Mouse (Mus musculus) macrophage (primary cell): ENCODE results near the gene Spred2. TPM values are rescaled to one million over a fixed set of nuclear protein-coding genes. Genes with fewer than 3 reads are reported as not detected.

ENCODE experiments used
- H3K27ac ChIP-seq: fragments of 350-480 bp; formaldehyde crosslinking; 2 replicates; pipeline ENCODE4 v1.9.0; 2021
- H3K36me3 ChIP-seq: fragments of 350-480 bp; formaldehyde crosslinking; 2 replicates; pipeline ENCODE4 v1.9.0; 2021; ENCODE audit errors: inconsistent target
- H3K4me3 ChIP-seq: fragments of 350-480 bp; formaldehyde crosslinking; 2 replicates; pipeline ENCODE4 v1.9.0; 2021; ENCODE audit errors: inconsistent target
- H3K79me2 ChIP-seq: fragments of 350-480 bp; formaldehyde crosslinking; 2 replicates; pipeline ENCODE4 v1.9.0; 2021; ENCODE audit errors: inconsistent target
- WGBS: methylation state at CpG from one replicate; pipeline ENCODE4 v1.1.7; 2026; ENCODE audit warnings: inconsistent platforms; ENCODE audit not compliant: missing documents; 5-methylcytosine and 5-hydroxymethylcytosine counted together
- polyA plus RNA-seq: library from polyadenylated mRNA; stranded (reverse); fragments of 250-400 nt; gene quantifications from 3 replicates; pipeline ENCODE4 v1.2.4, GENCODE M21; 2018; ENCODE audit warnings: inconsistent platforms

Gene Spred2
- polyA plus RNA-seq, 1 experiment from 2014 or later = 4.4 TPM

DNA sequence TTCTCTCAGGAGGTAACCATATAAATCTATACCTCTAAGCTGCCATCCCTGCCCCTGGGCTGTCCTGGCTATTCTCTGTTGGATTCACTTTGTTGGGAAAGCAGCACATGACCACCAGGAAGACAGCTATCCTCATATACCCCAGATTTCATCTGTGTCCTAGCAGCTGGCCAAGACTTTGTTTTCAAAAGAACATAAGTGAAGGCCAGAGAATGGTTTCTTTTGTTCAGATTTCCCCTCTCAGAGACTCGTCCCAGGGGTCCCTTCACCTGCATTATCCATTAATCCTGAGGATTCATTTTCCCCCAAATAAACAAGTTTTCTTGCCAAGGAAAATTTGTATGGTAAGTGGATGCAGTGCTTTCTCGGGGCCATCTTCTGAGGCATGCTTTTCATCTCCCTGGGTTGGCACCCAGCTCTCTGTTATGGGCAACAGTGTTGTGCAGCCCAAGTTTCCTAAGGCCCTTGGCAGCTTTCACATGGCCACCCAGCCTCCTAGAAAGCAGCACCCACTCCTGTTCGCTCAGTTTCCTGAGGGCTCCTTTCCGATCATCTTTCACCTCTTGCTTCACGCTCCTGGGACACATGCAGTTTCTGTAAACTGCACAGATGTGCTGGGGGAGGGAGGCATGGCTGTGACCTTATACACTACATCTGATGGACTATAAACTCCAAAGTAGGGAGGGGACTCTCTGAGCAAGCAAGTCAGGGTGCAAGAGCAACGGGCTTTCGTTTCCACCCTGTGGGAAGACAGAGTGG lies 49.0 kb downstream of the Spred2 start:
- Histone ChIP-seq H3K27ac (no peak overlapping the region), H3K4me3 (no peak overlapping the region), H3K79me2 (peaks cover 88% of the 10 kb centered on the region), H3K36me3 (no peaks in the 10 kb centered on the region)
- 98% methylated on average over 7 of the region's 7 CpGs for WGBS

- no peak overlapping the region for H3K4me3 ChIP-seq
- 93% methylated on average over 2 of the region's 2 CpGs for WGBS
- no peak overlapping the region for H3K27ac ChIP-seq
- H3K79me2 ChIP-seq = peaks cover 84% of the 10 kb centered on the region
- H3K36me3 ChIP-seq = no peaks in the 10 kb centered on the region
Observed at GRCm38 (mm10) chr11:19976032-19976431, 51.9 kb downstream of the Spred2 start.

DNA sequence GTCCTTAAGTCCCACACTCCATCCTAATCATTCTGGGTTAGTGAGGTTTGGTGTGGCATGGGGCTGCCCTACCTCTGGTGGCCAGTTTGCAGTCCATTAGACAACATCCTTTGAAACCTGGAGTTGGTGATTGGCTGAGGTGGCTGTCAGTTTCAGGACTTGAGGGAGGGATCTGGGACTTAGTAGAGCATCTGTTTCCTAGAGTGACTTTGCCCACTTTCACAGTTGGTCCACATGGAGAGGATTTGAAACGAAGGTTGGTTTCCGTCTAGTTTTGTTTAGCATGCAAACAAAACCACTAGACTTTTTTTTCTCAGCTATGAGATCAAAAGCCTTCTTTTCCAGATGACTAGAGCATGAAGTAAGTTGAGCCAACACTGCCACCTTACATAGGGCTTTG lies 53.5 kb downstream of the Spred2 start:
- H3K36me3 ChIP-seq = no peaks in the 10 kb centered on the region
- 67% methylated on average over 2 of the region's 2 CpGs for WGBS
- no peak overlapping the region for H3K27ac ChIP-seq
- peaks cover 96% of the 10 kb centered on the region for H3K79me2 ChIP-seq
- H3K4me3 ChIP-seq = no peak overlapping the region

GRCm38 (mm10) chr11:19979338-19979737 lies 55.2 kb downstream of the Spred2 start:
- peaks cover 95% of the 10 kb centered on the region for H3K79me2 ChIP-seq
- H3K27ac ChIP-seq = peak overlapping the region; percentile 62
- H3K4me3 ChIP-seq = peak overlapping the region; percentile 7; the same call in 1 of the 2 replicates
- H3K36me3 ChIP-seq = no peaks in the 10 kb centered on the region
- WGBS = 8% methylated on average over 14 of the region's 14 CpGs

DNA sequence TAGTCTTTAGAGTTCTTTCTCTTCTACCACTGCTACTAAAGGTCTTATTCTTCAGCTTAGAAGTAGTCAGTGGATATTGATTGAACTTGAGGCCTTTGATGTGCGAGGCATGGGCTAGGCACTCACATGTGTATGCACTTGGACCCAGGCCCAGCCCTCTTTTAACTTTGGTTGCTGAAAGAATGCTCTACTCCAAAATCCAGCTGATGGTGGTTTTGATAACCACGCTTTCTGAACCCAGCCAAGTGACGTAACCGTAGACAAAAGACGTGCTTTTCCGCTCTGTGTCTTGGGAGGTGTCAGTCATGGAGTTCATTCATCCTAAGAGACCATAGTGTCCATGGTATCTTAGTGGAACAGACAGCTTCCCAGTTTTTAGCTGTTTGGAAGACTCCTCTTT lies 57.9 kb downstream of the Spred2 start:
- H3K4me3 ChIP-seq = no peak overlapping the region
- peaks cover 95% of the 10 kb centered on the region for H3K79me2 ChIP-seq
- WGBS = 80% methylated on average over 6 of the region's 6 CpGs
- no peak overlapping the region for H3K27ac ChIP-seq
- H3K36me3 ChIP-seq = no peaks in the 10 kb centered on the region

DNA sequence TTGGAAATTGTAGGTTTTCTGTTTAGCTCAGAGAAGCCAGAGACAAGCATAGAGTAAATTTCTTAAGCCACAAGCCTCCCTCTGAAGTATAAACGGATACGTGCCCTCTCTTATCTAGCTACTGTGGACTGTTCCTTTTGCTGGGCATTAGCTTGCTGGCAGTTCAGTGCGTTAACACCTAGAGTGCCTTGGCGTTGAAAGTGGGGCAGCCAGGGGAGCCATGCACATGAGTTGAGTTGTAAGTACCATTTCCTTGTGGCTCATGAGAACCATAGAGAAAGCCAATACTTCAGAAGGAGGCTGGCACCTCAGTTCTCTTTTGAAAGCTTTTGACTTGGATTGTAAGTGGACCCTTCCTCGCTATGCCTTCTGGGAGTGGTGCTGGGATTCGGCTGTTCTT lies 58.6 kb downstream of the Spred2 start:
- Histone ChIP-seq H3K4me3 (no peak overlapping the region), H3K27ac (no peak overlapping the region), H3K36me3 (no peaks in the 10 kb centered on the region), H3K79me2 (peaks cover 95% of the 10 kb centered on the region)
- WGBS = 84% methylated on average over 6 of the region's 6 CpGs

- Histone ChIP-seq H3K79me2 (peaks cover 95% of the 10 kb centered on the region), H3K4me3 (no peak overlapping the region)
- WGBS = 85% methylated on average over 4 of the region's 4 CpGs
Observed at GRCm38 (mm10) chr11:19983298-19983697, 59.1 kb downstream of the Spred2 start.

GRCm38 (mm10) chr11:19984029-19984428 lies 59.9 kb downstream of the Spred2 start:
- Histone ChIP-seq H3K27ac (no peak overlapping the region), H3K4me3 (no peak overlapping the region), H3K79me2 (peaks cover 95% of the 10 kb centered on the region), H3K36me3 (no peaks in the 10 kb centered on the region)
- 97% methylated on average over 9 of the region's 9 CpGs for WGBS

More at GRCm38 (mm10) chr11:19983298-19983697, 59.1 kb downstream of the Spred2 start:
- no peaks in the 10 kb centered on the region for H3K36me3 ChIP-seq
- H3K27ac ChIP-seq = no peak overlapping the region

DNA sequence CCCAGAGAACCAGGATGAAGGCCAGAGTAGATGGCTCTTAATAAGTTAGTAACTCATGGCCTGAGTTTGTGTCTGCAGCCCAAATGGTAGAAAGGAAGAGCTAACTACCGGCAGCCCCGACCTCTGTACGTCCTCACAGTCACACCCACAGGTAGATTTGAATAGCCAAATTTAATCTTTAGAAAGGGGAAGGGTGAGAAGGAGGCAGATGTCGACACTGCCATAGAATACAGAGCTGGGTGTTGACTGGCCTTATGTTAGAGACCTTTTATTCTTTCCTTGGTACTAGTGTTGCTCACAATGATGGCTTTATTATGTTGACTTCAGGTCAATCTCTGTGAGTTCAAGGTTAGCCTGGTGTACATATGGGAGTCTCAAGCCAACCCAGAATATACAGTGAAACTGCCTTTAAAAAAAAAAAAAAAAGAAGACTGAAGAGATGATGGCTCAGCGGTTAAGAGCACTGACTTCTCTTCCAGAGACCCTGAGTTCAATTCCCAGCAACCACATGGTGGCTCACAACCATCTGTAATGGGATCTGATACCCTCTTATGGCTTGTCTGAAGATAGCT lies 61.2 kb downstream of the Spred2 start:
- H3K79me2 ChIP-seq = peaks cover 99% of the 10 kb centered on the region
- no peak overlapping the region for H3K27ac ChIP-seq
- no peaks in the 10 kb centered on the region for H3K36me3 ChIP-seq
- no peak overlapping the region for H3K4me3 ChIP-seq
- WGBS = 71% methylated on average over 5 of the region's 5 CpGs

DNA sequence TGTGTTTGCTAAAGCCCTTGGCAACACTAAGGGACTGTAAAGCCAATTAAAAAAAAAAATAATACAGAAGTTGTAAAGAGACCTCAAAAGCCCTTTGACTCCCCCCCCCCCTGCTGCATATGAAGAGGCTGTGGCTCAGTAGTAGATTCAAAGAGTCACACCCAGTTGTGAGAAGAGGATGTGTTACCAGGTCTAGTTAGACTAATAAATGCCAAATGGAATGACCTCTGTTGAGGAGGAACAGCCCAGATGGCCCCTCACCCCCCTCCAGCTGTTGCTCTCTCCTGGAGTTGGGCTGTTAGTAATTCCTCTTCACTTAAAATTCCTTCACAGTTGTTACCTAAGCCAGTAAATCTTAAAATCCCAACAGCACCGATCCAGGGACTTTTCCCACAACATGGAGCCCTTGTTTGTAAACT lies 62.3 kb downstream of the Spred2 start:
- WGBS = 27% methylated on average over 1 of the region's 1 CpGs
- H3K4me3 ChIP-seq = no peak overlapping the region
- no peaks in the 10 kb centered on the region for H3K36me3 ChIP-seq
- H3K27ac ChIP-seq = no peak overlapping the region
- peaks cover 99% of the 10 kb centered on the region for H3K79me2 ChIP-seq

DNA sequence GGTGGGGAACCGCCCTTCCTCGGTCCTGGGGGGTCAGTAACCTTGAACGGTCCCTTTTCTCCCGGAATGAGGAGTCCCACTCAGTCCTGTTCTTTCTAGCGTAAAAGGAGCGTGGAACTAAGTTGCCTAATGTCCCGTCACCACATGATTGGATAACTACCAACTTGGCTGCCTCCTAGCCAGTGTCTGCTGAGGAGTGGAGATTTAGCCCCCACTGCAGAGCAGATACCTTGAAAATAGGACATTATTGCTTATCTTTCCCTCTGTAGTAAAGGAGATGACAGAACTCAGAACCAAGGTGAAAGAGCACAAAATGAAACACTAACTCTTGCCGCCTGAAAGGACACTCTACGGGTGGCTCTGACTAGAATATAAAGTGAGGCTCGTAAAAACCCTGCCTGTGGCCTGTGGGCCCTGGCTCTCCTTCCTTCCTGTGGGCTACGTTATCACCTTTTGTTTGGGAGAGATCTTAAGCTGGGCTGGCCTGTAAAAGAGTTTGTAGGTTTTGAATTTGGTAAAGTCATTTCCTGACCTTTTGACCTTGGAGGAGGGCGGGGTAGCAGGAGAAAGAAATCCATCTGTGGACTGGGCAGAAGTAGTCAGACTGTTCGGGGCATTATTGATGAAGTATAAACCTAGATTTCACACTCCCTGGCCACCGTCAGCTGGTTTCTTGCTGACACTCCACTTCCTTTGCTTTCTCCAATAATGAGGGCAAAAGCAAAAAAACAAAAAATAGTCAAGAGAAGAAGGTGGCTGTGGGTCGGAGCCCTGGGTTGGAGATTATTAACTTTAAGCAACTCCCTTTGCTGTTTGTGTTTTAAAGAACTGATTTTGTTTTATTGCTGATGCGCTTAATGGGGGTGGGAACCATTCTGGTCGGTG lies 62.9 kb downstream of the Spred2 start:
- H3K27ac ChIP-seq = no peak overlapping the region
- 52% methylated on average over 17 of the region's 17 CpGs for WGBS
- H3K4me3 ChIP-seq = no peak overlapping the region
- peaks cover 99% of the 10 kb centered on the region for H3K79me2 ChIP-seq
- H3K36me3 ChIP-seq = no peaks in the 10 kb centered on the region

- WGBS = 68% methylated on average over 9 of the region's 9 CpGs
- H3K36me3 ChIP-seq = no peaks in the 10 kb centered on the region
- no peak overlapping the region for H3K4me3 ChIP-seq
- no peak overlapping the region for H3K27ac ChIP-seq
- peaks cover 96% of the 10 kb centered on the region for H3K79me2 ChIP-seq
Observed at GRCm38 (mm10) chr11:19987756-19988091, 63.5 kb downstream of the Spred2 start.

DNA sequence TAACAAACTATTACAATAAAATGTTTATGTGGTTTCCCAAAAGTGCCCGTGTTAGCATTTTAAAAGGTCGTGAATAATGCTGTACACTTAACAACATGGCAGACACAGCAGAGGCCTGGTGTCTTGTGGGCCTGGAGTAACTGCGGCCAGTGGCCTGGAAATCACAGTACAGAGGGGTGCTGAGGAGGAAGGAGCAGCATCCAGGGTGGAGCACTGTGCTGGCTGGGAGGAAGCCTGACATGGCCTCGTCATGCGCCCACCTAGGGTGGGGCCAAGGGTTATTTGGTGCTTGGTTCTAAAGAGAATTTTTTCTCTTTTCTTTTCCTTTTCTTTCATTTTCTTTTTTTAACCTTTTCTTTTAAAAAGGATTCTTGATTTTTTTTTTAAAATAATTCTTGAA lies 64.0 kb downstream of the Spred2 start:
- Histone ChIP-seq H3K27ac (no peak overlapping the region), H3K4me3 (no peak overlapping the region), H3K79me2 (peaks cover 91% of the 10 kb centered on the region), H3K36me3 (no peaks in the 10 kb centered on the region)
- 92% methylated on average over 5 of the region's 5 CpGs for WGBS

DNA sequence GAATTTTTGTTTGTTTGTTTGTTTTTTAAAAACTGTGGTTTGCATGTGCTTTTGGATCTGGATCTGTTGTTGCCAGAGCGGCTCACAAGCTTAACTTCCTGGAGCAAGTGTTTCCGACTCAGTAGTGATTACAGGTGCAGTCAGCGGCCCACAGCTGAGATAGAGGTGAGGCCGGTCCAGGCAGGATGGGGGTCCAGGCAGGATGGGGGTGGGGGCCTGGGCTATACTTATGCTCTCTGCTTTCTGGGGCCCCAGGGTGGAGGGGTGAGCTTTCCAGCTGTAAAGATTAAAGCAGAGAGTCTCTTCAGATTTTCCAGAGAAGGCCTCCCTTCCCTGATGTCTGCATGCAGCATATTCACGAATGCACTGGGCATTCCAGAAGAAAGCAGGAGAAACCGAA lies 64.5 kb downstream of the Spred2 start:
- Histone ChIP-seq H3K4me3 (no peak overlapping the region), H3K36me3 (no peaks in the 10 kb centered on the region), H3K27ac (no peak overlapping the region), H3K79me2 (peaks cover 90% of the 10 kb centered on the region)
- 85% methylated on average over 6 of the region's 6 CpGs for WGBS
